Mouse (Mus musculus) embryo, embryonic 11.5 days (tissue): ENCODE results near the gene Washc3.

ENCODE experiments used
- DNase-seq: peaks from one replicate; pipeline ENCODE4 v3.0.0-alpha.2; 2012; ENCODE audit warnings: low read depth, low spot score

Gene Washc3

DNA sequence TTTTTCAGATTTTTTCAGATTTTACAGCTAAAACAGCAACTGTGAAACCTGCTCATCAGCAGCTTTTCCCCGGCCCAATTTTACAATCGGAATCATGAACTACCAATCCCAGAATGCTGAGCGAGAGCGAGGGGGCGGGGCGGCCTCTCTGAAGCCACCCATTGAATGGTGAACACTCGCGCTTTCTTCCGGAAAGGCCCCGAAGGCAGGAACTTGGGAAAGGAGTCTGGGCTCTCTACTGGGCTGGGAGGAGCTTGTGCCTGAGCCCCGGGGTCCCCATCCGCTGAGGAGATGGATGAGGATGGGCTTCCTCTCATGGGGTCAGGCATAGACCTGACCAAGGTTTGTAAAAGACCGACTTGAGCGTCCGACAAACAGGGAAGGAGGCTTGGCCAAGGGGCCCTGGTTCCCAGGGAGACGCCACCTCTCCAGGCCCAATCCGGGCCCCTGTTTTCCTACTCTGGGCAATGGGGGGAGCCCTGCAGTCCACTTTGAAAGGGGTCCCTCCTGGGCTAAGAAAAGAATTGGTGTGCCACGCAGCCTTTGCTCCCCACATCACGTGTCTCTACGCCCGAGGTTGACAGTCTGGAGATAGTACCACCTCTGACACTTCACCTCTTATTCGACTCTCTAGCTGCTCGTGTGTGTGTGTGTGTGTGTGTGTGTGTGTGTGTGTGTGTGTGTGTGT is at the start of gene Washc3:
TSS of gene Washc3 (plus strand) at position 143 of the 688 bp plus-strand sequence.
- DNase-seq: peak; percentile 85

DNA sequence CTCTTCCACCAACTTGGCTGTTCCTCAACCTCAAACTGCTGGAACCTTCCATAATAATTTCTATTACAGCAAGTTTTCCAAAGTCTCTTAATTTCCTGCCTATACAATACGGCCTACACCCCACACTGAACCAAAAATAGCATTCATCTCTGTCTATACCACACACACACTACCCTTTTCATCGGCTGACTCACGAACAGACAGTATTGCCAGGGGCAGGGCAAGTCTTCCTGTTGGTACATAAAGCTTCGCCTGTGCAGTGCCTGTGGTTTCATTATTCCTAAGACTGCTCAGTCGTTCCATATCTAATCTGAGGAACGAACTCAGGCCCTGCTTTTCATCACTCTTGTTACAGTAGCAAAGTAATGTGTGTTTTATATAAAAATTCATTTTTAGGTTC is 49.2 kb upstream of the Washc3 start:
- DNase-seq: no peak

DNA sequence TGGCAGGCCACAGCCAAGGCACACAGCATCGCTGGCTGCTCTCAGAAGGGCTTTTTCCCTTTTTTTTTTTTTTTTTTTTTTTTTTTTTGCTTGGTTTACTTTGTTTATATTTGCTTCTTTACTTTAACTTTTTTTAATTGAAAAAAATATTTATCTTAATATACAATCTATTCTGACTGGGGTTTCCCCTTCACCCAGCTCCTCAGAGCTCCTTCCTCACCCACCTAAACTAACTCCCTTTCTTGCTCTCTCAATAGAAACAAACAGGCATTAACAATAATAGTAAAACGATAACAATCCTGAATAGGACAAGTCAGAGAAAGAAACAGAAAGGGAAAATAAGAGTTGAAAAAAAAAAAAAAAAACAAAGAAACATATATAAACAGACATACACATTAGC is 38.8 kb upstream of the Washc3 start:
- no peak for DNase-seq

- no peak for DNase-seq
Observed at GRCm38 (mm10) chr10:88162676-88163075, 38.2 kb upstream of the Washc3 start.

- no peak for DNase-seq
Observed at GRCm38 (mm10) chr10:88166158-88166557, 34.7 kb upstream of the Washc3 start.

GRCm38 (mm10) chr10:88167438-88168077 is 33.3 kb upstream of the Washc3 start:
- no peak for DNase-seq

DNA sequence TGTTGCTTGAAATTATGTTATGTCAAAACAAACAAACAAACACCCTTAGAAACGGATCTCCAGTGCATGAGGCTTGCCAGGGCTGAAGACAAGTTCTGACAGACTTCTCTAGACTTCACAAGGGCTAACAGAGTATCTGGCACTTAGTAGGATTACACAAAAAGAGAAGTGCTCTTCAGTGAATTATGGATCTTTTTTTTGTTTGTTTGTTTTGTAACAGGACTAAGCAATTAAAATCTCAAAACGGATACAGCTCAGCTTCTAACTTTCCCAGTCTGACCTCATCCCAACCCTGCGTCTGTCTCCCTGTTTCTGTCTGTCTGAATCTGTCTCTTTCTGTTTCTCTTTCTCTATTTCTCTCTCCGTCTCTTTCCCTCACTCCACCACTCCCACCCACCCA is 352 bp upstream of the Washc3 start:
- DNase-seq: no peak

- no peak for DNase-seq
Observed at GRCm38 (mm10) chr10:88201650-88202049, 757 bp downstream of the Washc3 start.

DNA sequence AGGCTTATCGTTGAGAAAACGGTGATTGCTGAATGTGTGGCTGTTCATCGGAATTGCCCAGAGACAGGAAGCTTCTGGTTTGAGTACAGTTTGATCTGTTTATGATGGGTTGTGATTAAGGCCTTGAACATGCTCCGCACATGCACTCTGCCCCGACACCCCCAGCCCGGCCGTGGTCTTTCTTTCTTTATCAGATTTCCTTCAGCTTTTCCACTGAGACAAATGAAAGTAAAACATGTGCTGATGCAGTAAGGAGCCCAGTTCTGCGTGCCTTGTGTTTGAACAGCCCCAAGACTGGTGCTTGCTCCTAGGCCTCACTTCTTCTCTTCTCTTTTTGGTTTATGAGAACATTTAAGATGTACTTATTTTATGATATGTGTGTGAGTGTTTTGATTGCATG is 1.7 kb downstream of the Washc3 start:
- no peak for DNase-seq

DNA sequence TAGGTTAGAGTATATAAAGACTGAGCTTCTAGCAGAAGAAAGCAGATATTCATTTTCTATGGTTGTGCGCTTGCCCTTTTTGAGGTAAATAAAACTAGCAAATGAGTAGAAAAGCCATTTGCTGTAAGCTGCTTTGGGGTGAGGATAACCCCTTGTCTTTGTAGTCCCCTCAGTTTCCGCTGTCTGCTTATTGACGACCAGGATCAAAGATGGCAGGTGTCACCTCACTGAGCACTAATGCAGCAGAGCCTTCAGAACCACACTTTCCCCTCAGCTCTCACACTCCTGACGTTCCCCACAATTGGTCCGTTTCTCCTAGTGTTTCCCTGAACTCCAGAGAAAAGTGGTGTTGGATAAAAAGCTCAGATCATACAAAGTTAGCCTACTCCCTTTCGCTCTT is 2.3 kb downstream of the Washc3 start:
- no peak for DNase-seq

DNA sequence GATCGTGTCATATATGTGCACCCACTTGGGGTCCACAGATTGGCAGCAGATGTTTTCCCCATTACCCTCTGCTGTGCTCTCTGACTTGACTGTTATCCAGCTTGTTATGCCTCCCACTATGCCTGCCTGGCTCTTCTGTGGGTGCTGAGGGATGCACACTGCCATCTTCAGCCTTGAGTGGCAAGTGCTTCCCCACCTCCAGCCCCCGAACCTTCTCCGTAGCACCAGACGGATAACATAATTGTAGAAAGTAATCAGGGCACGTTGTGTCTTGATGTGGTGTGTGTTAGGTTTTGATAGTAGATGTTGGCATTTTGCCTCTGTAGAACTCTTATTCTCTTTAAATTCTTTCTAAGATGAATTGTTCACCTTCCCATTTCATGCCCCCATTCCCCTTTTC is 11.8 kb downstream of the Washc3 start:
- no peak for DNase-seq

DNA sequence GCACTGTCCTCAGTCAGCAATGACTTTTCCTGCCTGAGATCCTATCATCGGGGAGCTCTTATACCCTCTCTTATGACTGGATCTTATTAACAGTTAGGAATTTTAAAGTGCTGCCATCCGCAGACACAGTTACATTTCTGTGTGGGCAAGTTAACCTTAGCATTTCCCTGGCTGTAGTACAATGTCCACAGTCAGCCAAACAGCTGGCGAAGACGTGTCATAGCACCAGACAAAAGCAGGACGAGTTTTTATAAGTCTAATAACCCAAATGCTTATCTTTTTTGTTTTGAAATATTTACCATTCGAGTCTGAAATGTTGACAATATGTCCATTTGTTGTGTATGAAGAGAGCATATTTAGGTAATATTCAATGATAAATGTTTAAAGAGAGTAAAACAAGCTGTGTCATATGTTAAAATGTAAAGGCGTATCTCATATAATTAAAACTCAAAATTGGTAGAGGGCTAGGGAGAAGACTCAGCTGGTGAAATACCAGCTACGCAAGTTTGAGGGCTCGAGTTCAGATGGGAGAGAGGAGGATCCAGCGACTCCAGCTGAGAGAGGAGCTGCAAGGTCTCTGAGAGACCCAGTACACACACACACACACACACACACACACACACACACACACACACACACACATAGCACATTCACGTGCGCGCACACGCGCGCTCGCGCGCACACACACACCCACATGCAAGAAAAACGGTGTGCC is 14.1 kb downstream of the Washc3 start:
- no peak for DNase-seq

GRCm38 (mm10) chr10:88218161-88218560 is 17.3 kb downstream of the Washc3 start:
- DNase-seq: no peak

GRCm38 (mm10) chr10:88221718-88222117 is 20.8 kb downstream of the Washc3 start:
- DNase-seq: no peak

- DNase-seq: no peak
Observed at GRCm38 (mm10) chr10:88225421-88225820, 24.5 kb downstream of the Washc3 start.

GRCm38 (mm10) chr10:88227962-88228361 is 27.1 kb downstream of the Washc3 start:
- no peak for DNase-seq

DNA sequence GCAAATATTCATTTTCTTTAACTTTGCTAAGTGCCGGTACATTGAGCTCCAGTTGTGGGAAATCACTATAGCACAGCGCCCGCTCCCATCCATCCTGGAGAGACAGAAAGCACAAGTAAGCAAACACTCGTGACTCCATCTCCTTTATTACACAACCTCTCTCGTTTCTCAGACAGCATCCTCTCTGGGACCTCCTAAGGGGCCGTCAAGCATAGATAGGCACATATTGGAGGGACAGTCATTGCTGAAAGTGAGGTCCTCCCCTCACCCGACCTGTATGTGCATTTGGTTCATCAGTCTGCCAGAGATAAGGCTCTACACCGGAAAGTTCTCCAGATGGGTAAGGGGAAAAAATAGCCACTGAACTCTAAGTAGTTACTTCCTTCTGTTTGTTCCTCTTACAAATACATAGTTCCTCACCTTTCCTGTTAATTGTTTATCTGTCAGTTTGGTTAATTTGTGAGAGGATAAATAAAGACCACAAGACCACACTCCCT is 27.7 kb downstream of the Washc3 start:
- DNase-seq: no peak

GRCm38 (mm10) chr10:88231671-88232070 is 30.8 kb downstream of the Washc3 start:
- no peak for DNase-seq

- DNase-seq: no peak
Observed at GRCm38 (mm10) chr10:88232765-88233164, 31.9 kb downstream of the Washc3 start.

DNA sequence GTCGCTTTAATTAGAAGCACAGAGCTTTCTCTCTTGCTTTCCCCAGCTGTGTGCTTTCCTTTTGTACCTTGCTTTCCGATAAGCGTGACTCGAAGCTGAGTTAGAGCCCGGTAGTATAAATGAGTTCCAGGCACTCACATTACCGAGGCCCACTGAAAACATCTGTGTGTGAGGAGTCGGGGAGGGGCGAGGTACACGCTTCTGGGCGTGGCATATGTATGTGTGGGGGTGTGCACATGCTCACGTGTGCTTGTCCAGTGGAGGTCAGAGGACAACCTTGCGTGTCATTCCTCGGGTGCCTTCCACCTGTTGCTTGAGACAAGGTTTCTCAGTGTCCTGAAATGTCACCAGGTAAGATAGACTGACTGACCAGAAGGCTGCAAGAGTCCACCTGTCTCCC is 43.8 kb downstream of the Washc3 start:
- DNase-seq: no peak

GRCm38 (mm10) chr10:88250300-88250699 is 49.4 kb downstream of the Washc3 start:
- DNase-seq: no peak

DNA sequence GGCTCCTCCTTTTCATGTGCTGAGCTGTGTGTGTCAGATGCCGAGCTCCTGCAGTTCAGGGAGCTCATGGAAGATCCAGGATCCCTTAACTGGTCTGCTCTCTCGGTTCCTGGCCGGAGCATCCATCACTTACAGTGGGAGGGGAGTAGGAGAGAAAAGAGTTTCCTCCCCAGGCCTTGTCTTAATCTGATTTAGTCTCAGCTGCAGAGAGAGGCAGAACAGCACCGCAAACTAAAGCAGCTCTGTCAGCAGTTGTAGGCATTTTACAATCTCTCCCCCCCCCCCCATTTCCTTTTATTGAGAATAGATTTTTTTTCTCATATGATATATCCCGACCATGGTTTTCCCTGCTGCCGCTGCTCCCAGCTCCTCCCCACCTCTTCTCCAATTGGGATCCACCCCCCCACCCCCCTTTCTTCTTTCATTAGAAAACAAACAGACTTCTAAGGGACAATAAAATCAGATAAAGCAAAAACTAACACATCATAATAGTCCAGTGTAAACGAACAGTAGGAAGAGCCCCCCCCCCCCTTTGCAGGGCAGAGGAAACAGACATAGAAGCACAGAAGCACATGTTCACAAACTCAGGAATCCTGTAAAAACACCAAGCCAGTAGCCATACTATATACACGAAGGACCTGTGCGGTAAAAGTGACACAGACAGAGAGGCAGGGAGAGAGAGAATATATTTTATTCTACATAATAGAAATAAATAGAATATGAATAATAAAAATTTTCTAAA is 51.4 kb downstream of the Washc3 start:
- DNase-seq: no peak
